Mouse (Mus musculus): ENCODE results near the gene Parn. TPM values are rescaled to one million over a fixed set of nuclear protein-coding genes. Genes with fewer than 3 reads are reported as not detected.

Gene Parn
- polyA plus RNA-seq, 1 experiment = 15.8 TPM

GRCm38 (mm10) chr16:13536404-13536803 is 131.6 kb downstream of the Parn start:
- no peaks in the 10 kb centered on the region for H3K36me3 ChIP-seq (ENCODE audit: control insufficient read depth, insufficient read depth)
- no peaks in the 10 kb centered on the region for H3K27me3 ChIP-seq (ENCODE audit: control insufficient read depth, insufficient read depth, insufficient read length)
- no peaks in the 10 kb centered on the region for H3K79me2 ChIP-seq (ENCODE audit: control insufficient read depth, insufficient read depth)
- no peaks in the 10 kb centered on the region for H3K79me3 ChIP-seq (ENCODE audit: low read depth)
- H3K4me3 ChIP-seq (ENCODE audit: insufficient read depth, poor library complexity, severe bottlenecking) = no peak overlapping the region
- TF ChIP-seq MYOD1 (IDR thresholded peaks at IDR 0.05; ENCODE audit: control insufficient read depth, insufficient read length, low read depth) = no peak
- no peak for TF ChIP-seq CEBPB (IDR thresholded peaks at IDR 0.05; ENCODE audit: low read depth)
- TF ChIP-seq FOSL1 (IDR thresholded peaks at IDR 0.05; ENCODE audit: insufficient read depth, low read length, poor library complexity, severe bottlenecking) = no peak
- TF ChIP-seq MYOG (IDR thresholded peaks at IDR 0.05; ENCODE audit: control insufficient read depth, extremely low read depth, insufficient read length) = no peak
- TF ChIP-seq CTCF (IDR thresholded peaks at IDR 0.05; ENCODE audit: control insufficient read depth, insufficient read depth, insufficient read length) = no peak
- no peak for TF ChIP-seq USF1 (IDR thresholded peaks at IDR 0.05; ENCODE audit: low read depth)
- TF ChIP-seq MAX (IDR thresholded peaks at IDR 0.05) = no peak
- H3ac ChIP-seq (ENCODE audit: control insufficient read depth, insufficient read length, low read depth) = no peak overlapping the region

DNA sequence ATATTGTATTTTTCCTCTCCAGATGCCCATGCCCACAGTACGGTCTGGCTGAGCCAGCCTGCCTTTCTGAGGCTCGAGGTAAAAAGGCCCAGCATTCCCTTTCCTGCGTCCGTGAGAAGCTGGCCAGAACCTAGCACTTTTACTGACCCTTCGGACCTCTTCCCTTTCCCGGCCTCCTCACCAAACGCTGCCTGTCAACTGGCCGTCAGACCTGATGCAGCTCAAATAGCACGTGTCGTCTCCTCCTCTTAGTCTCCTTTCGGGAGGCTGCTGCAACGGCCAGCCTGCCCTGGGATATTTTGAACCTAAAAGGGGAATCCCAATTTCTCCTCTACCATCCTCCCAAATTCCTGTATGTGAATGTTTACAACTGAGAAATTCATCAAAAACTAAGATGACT is 132.1 kb downstream of the Parn start:
- no peaks in the 10 kb centered on the region for H3K79me3 ChIP-seq (ENCODE audit: low read depth)
- TF ChIP-seq CTCF (IDR thresholded peaks at IDR 0.05; ENCODE audit: control insufficient read depth, insufficient read depth, insufficient read length) = no peak
- no peak for TF ChIP-seq MYOG (IDR thresholded peaks at IDR 0.05; ENCODE audit: control insufficient read depth, extremely low read depth, insufficient read length)
- TF ChIP-seq FOSL1 (IDR thresholded peaks at IDR 0.05; ENCODE audit: insufficient read depth, low read length, poor library complexity, severe bottlenecking) = no peak
- TF ChIP-seq CEBPB (IDR thresholded peaks at IDR 0.05; ENCODE audit: low read depth) = no peak
- no peak for TF ChIP-seq MYOD1 (IDR thresholded peaks at IDR 0.05; ENCODE audit: control insufficient read depth, insufficient read length, low read depth)
- TF ChIP-seq MAX (IDR thresholded peaks at IDR 0.05) = no peak
- no peak for TF ChIP-seq USF1 (IDR thresholded peaks at IDR 0.05; ENCODE audit: low read depth)
- H3K36me3 ChIP-seq (ENCODE audit: control insufficient read depth, insufficient read depth) = no peaks in the 10 kb centered on the region
- H3K27me3 ChIP-seq (ENCODE audit: control insufficient read depth, insufficient read depth, insufficient read length) = no peaks in the 10 kb centered on the region
- no peak overlapping the region for H3ac ChIP-seq (ENCODE audit: control insufficient read depth, insufficient read length, low read depth)
- no peaks in the 10 kb centered on the region for H3K79me2 ChIP-seq (ENCODE audit: control insufficient read depth, insufficient read depth)
- no peak overlapping the region for H3K4me3 ChIP-seq (ENCODE audit: insufficient read depth, poor library complexity, severe bottlenecking)

DNA sequence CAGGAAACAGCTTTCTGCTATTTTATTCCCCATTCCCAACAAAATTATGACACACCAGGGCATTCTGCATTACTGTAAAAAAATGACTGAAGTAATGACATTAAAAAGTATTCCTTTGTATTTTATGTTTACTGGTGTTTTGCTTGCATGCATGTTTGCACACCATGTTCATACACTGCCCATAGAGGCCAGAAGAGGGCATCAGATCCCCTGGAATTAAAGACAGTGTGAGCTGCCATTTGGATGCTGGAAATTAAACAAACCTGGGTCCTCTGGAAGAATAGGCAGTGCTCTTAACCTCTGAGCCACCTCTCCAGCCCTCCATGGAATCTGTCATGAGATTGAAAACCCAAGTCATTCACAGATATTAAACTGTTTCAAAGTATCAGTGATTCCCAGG is 135.1 kb downstream of the Parn start:
- H3K79me3 ChIP-seq (ENCODE audit: low read depth) = no peaks in the 10 kb centered on the region
- H3K4me3 ChIP-seq (ENCODE audit: insufficient read depth, poor library complexity, severe bottlenecking) = no peak overlapping the region
- no peaks in the 10 kb centered on the region for H3K36me3 ChIP-seq (ENCODE audit: control insufficient read depth, insufficient read depth)
- H3ac ChIP-seq (ENCODE audit: control insufficient read depth, insufficient read length, low read depth) = no peak overlapping the region
- H3K27me3 ChIP-seq (ENCODE audit: control insufficient read depth, insufficient read depth, insufficient read length) = no peaks in the 10 kb centered on the region
- no peaks in the 10 kb centered on the region for H3K79me2 ChIP-seq (ENCODE audit: control insufficient read depth, insufficient read depth)
- TF ChIP-seq FOSL1 (IDR thresholded peaks at IDR 0.05; ENCODE audit: insufficient read depth, low read length, poor library complexity, severe bottlenecking) (no peak), MAX (IDR thresholded peaks at IDR 0.05) (no peak), USF1 (IDR thresholded peaks at IDR 0.05; ENCODE audit: low read depth) (no peak), MYOG (IDR thresholded peaks at IDR 0.05; ENCODE audit: control insufficient read depth, extremely low read depth, insufficient read length) (no peak), CTCF (IDR thresholded peaks at IDR 0.05; ENCODE audit: control insufficient read depth, insufficient read depth, insufficient read length) (no peak), CEBPB (IDR thresholded peaks at IDR 0.05; ENCODE audit: low read depth) (no peak), MYOD1 (IDR thresholded peaks at IDR 0.05; ENCODE audit: control insufficient read depth, insufficient read length, low read depth) (no peak)

- H3K4me3 ChIP-seq (ENCODE audit: insufficient read depth, poor library complexity, severe bottlenecking) = no peak overlapping the region
- no peaks in the 10 kb centered on the region for H3K79me3 ChIP-seq (ENCODE audit: low read depth)
- no peaks in the 10 kb centered on the region for H3K27me3 ChIP-seq (ENCODE audit: control insufficient read depth, insufficient read depth, insufficient read length)
- no peaks in the 10 kb centered on the region for H3K79me2 ChIP-seq (ENCODE audit: control insufficient read depth, insufficient read depth)
- TF ChIP-seq CTCF (IDR thresholded peaks at IDR 0.05; ENCODE audit: control insufficient read depth, insufficient read depth, insufficient read length) = no peak
- TF ChIP-seq FOSL1 (IDR thresholded peaks at IDR 0.05; ENCODE audit: insufficient read depth, low read length, poor library complexity, severe bottlenecking) = no peak
- no peak for TF ChIP-seq MYOD1 (IDR thresholded peaks at IDR 0.05; ENCODE audit: control insufficient read depth, insufficient read length, low read depth)
- no peak for TF ChIP-seq CEBPB (IDR thresholded peaks at IDR 0.05; ENCODE audit: low read depth)
- TF ChIP-seq USF1 (IDR thresholded peaks at IDR 0.05; ENCODE audit: low read depth) = no peak
- no peak for TF ChIP-seq MYOG (IDR thresholded peaks at IDR 0.05; ENCODE audit: control insufficient read depth, extremely low read depth, insufficient read length)
- TF ChIP-seq MAX (IDR thresholded peaks at IDR 0.05) = no peak
- no peak overlapping the region for H3ac ChIP-seq (ENCODE audit: control insufficient read depth, insufficient read length, low read depth)
- no peaks in the 10 kb centered on the region for H3K36me3 ChIP-seq (ENCODE audit: control insufficient read depth, insufficient read depth)
These were observed 136.7 kb downstream of the Parn start for GRCm38 (mm10) chr16:13531279-13531678.

DNA sequence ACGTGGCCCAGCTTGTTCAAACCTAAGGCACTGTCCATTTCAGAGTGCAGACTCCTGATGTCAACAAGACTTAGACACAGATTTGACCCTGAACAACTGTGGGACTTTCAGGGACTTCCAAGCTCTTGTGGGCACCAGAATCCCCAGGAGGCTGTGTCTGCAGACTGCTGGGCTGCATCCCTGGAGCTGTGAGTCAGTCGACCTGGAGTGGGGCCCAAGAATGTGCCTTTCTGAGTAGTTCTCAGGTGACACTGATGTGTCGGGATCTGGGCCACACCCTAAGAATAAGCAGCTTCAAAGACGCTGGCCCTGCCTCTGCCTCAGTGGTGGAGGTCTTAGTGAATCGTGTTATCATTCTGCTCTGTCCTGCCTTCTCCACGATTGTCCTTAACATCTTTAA is 146.6 kb downstream of the Parn start:
- H3K27me3 ChIP-seq (ENCODE audit: control insufficient read depth, insufficient read depth, insufficient read length) = no peaks in the 10 kb centered on the region
- no peaks in the 10 kb centered on the region for H3K36me3 ChIP-seq (ENCODE audit: control insufficient read depth, insufficient read depth)
- no peak overlapping the region for H3ac ChIP-seq (ENCODE audit: control insufficient read depth, insufficient read length, low read depth)
- H3K4me3 ChIP-seq (ENCODE audit: insufficient read depth, poor library complexity, severe bottlenecking) = no peak overlapping the region
- TF ChIP-seq MYOD1 (IDR thresholded peaks at IDR 0.05; ENCODE audit: control insufficient read depth, insufficient read length, low read depth) = peak; percentile 44
- peak; percentile 62 for TF ChIP-seq FOSL1 (IDR thresholded peaks at IDR 0.05; ENCODE audit: insufficient read depth, low read length, poor library complexity, severe bottlenecking)
- no peak for TF ChIP-seq CTCF (IDR thresholded peaks at IDR 0.05; ENCODE audit: control insufficient read depth, insufficient read depth, insufficient read length)
- no peaks in the 10 kb centered on the region for H3K79me2 ChIP-seq (ENCODE audit: control insufficient read depth, insufficient read depth)
- no peaks in the 10 kb centered on the region for H3K79me3 ChIP-seq (ENCODE audit: low read depth)

- Histone ChIP-seq H3K79me3 (ENCODE audit: low read depth) (no peaks in the 10 kb centered on the region), H3ac (ENCODE audit: control insufficient read depth, insufficient read length, low read depth) (no peak overlapping the region), H3K79me2 (ENCODE audit: control insufficient read depth, insufficient read depth) (no peaks in the 10 kb centered on the region), H3K27me3 (ENCODE audit: control insufficient read depth, insufficient read depth, insufficient read length) (no peaks in the 10 kb centered on the region), H3K4me3 (ENCODE audit: insufficient read depth, poor library complexity, severe bottlenecking) (no peak overlapping the region), H3K36me3 (ENCODE audit: control insufficient read depth, insufficient read depth) (no peaks in the 10 kb centered on the region)
- TF ChIP-seq USF1 (IDR thresholded peaks at IDR 0.05; ENCODE audit: low read depth) = no peak
- no peak for TF ChIP-seq MYOG (IDR thresholded peaks at IDR 0.05; ENCODE audit: control insufficient read depth, extremely low read depth, insufficient read length)
- no peak for TF ChIP-seq CTCF (IDR thresholded peaks at IDR 0.05; ENCODE audit: control insufficient read depth, insufficient read depth, insufficient read length)
- no peak for TF ChIP-seq FOSL1 (IDR thresholded peaks at IDR 0.05; ENCODE audit: insufficient read depth, low read length, poor library complexity, severe bottlenecking)
- TF ChIP-seq MYOD1 (IDR thresholded peaks at IDR 0.05; ENCODE audit: control insufficient read depth, insufficient read length, low read depth) = no peak
- TF ChIP-seq CEBPB (IDR thresholded peaks at IDR 0.05; ENCODE audit: low read depth) = no peak
- TF ChIP-seq MAX (IDR thresholded peaks at IDR 0.05) = no peak
These were observed 147.7 kb downstream of the Parn start for GRCm38 (mm10) chr16:13520301-13520700.

Data from C2C12 (cell line).